Mouse (Mus musculus) regulatory T cell (primary cell): ENCODE data around the gene Zmynd8.

Experiments used
- in situ Hi-C: fragments of 300-600 bp; cut with MboI, MseI; formaldehyde crosslinking; loops from one replicate; pipeline ENCODE4 v1.15.1; 2025; ENCODE audit warnings: high pct_unique_total_duplicates

Zmynd8 gene

DNA sequence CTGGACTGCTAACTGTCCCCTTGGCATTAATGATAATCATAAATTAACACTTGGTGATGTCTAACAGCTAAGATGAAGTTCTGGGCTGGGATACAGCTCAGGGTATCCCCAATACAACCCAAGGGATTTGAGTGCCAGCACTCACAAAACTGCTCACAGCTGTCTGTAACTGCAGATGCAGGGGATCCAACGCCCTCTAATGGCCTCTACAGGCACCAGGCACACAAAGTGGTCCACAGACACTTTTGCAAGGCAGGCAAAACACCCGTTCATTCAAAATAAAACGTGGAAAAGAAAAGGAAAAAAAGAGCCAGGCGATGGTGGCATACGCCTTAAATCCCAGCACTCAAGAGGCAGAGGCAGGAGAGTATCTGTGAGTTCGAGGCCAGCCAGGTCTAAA, 658 bp upstream of the Zmynd8 start:
- in situ Hi-C loops = no loop called here

DNA sequence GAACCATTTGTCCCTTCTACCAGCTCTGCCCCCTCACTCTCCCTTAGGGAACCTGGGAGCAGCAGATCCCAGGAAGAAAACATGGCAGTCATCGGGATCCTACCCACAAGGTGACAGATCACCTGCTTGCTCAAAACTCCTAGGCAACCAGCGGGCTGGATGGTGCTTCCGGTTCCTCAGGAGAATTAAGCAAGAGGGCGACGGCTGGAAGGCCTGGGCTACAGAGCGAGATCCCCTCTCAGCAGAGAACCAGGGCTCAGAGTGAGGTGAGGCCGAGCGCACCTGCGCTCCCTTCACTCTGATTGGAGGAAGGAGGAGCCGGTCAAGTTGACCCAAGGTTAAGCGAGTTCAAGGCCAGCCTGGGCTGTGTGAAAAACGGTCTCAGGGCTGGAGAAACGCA, 2.6 kb downstream of the Zmynd8 start:
- in situ Hi-C loops = no loop called here

GRCm38 (mm10) chr2:165895687-165896086, 3.1 kb downstream of the Zmynd8 start:
- in situ Hi-C loops = no loop called here

GRCm38 (mm10) chr2:165894533-165894932, 4.3 kb downstream of the Zmynd8 start:
- in situ Hi-C loops = no loop called here

DNA sequence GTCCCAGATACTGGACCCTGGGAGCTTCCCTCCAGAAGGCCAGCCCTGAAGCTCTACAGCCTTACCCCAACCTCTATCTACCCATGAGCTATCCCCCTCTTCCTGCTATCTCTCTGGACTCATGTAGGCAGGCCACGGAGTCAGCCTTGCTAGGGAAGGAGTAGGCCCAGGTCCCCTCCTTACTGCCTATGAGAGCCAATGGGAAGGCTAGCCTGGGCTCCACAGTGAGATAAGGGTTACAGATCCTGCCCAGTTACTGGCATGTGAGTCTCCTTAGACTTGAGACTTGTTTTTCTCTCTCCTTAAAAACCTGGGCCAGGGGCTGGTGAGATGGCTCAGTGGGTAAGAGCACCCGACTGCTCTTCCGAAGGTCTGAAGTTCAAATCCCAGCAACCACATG, 5.6 kb downstream of the Zmynd8 start:
- in situ Hi-C loops = no loop called here

DNA sequence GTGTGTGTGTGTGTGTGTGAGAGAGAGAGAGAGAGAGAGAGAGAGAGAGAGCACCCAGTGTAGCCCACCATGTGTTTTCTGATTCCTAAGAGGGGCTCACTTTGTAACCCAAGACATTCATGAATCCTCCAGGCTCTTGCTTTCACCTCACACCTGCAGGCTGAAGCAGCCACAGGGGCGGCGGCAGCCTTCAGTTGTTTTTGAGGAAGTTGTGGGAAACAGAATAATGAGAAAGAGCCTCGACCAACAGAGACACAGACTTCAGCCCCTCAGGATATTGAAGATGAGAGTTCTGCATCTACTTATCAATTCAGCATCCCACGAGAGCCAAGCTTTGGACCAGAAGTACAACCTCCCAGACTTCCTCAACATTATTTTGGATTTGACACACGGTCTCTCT, 6.2 kb downstream of the Zmynd8 start:
- in situ Hi-C loops = no loop called here

DNA sequence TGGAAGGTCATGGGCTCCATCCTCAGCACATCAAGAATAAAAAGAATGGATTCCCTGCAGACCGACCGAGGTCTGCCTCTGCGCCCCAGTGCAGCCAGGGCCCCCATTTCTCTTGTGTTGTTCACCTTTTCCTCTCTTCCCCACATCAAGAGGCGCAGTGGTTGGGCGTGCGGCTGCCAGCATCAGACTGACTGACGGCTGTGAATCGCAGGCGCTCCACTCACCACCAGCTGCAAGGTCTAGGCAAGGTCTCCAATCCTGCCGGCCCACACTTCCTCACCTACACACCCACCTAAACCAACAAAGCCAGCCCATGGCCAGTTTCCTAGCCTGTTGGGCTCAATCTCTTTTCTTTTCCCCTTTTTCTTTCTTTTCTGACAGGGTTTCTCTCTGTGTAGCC, 8.4 kb downstream of the Zmynd8 start:
- in situ Hi-C loops = no loop called here

DNA sequence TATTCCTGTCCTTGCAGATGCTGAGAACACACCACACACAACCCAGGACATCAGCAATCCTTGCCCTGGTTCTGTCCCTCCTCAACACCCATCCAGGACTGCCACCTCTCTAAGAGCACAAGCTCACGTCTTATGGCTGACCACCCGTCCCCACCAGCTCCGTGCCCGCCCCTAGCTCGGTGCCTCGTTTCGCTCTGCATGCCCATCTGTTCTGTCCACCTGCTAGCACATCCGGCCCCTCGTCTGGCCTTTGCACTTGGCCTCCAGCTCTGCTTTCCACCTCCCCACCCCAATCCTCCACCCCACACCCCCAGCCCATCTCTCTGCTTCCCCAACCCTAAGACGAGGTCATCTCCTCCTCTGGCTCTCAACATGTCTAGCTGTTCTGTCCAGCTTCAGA, 8.9 kb downstream of the Zmynd8 start:
- in situ Hi-C loops = no loop called here

DNA sequence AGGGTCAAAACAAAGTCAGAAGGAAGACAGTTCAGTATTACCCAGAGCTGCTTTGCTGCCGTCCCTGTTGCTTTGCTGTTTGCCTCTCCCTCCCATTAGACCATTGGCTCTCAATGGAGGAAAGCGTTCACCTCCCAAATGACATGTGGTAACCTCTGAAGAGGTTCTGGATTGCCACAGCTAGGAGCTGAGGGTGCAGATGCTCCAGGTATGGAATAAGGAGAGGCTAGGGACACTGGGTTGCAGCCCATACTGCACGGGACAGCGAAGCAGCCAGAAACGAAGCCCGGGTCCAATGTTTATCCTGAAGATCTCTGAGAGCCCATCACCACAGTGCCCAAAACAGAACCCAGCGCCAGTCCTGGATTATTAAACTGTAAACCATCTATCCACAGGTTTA, 9.6 kb downstream of the Zmynd8 start:
- in situ Hi-C loops = no loop called here

DNA sequence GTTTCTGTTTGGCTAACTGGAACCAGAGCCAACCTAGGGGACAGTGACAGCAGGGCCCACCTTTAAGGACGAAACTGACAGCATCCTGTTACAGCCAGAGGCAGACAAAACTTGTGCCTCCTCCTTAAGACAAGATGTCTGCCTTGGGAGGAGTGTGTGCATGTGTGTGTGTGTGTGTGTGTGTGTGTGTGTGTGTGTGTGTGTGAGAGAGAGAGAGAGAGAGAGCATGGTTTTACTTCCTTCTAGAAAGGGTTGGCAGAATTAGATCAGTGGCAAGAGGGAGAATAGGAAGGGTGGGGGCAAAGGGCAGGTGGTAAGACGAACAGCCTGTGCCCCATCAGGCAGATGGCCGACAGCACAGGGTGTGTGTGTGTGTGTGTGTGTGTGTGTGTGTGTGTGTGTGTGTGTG, 10.0 kb downstream of the Zmynd8 start:
- in situ Hi-C loops = no loop called here

GRCm38 (mm10) chr2:165888396-165888795, 10.4 kb downstream of the Zmynd8 start:
- in situ Hi-C loops = no loop called here

GRCm38 (mm10) chr2:165886857-165887628, 11.8 kb downstream of the Zmynd8 start:
- in situ Hi-C loops = no loop called here

- in situ Hi-C loops = no loop called here
Observed at GRCm38 (mm10) chr2:165886482-165886856, 12.3 kb downstream of the Zmynd8 start.

- in situ Hi-C loops = no loop called here
Observed at GRCm38 (mm10) chr2:165885951-165886320, 12.9 kb downstream of the Zmynd8 start.

GRCm38 (mm10) chr2:165885225-165885950, 13.4 kb downstream of the Zmynd8 start:
- in situ Hi-C loops = no loop called here

DNA sequence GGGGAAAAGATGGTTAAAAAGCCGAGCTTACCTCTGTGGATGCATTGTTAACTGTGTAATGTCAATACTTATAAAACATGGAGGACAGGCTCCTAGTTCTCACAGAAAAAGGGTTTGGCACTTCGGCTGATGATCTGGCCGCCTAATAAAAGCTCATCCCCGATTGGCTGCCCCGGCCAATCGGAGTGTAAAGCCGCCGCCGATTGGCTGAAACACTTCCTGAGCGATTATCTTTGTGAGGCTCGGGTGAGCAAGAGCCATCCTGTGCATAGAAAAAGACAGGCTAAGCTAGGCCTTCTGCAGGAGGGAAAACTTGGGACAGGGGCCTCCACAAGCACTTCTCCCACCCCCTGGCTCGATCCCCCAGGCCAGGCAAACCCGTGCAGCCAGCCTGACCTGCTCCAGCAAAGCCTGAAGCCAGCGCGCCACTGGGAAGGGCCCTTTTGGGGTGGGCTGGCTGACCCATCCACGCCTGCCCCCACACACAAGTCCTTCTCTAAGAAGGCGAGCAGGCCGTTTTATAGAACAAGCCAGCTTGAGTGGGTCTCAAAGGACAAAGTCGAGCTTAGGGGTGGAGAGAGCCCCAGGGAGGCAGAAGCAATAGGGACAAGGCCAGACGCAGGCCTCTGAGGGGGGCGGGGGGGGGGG, 14.1 kb downstream of the Zmynd8 start:
- in situ Hi-C loops = no loop called here

DNA sequence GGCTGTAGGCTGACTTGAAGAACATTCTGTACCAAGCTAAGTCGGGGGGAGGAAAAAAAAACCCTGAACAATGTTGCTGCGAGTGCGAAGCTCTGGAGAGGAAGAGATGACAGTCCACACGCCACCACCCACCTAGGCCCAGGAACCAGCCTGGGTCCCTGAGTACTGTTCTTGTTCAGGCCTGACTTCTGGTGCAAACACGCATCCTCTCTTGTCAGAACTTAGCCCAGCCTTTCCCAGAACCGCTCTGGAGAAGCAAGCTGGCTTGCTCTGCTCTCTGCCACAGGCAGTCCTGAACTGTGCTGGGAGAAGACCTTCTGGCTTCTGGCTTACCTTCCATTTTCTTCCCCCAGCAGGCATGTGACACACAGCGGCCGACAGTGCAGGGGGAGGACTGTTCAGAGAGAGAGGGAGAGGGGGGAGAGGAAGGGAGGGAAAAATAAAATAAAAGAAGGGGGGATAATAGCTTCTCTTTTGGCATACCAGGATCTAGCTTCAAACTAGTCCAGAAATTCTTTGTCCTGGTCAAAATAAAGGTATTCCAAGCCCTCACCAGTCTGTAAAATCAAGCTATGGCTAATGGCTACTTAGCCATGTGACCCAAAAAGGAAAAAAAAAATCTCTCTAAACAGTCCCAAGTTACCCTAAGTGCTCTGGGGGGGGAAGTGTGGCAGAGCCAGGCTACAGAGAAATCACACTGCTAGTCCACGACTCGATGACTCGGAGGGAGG, 14.8 kb downstream of the Zmynd8 start:
- in situ Hi-C loops = no loop called here

DNA sequence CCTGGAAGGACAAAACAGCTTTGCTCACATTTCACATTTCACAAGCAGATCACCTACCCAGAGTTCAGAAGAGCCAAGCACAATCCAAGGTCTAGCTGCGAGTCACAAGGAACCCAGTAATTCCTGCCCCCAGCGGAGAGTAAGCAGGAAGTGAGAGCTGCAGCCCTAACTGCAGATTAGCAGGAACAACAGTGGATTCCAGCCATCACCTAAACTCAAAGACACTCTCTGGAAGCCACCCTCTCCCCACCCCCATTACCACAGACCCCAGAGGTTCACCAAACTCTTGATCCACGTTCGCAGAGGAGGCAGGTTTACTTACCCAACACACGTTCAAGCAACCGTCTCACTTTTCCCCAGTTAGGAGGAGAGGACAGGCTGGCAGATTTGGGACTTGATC, 15.8 kb downstream of the Zmynd8 start:
- in situ Hi-C loops = no loop called here

- in situ Hi-C loops = no loop called here
Observed at GRCm38 (mm10) chr2:165881585-165882431, 17.0 kb downstream of the Zmynd8 start.

- in situ Hi-C loops = no loop called here
Observed at GRCm38 (mm10) chr2:165881220-165881584, 17.6 kb downstream of the Zmynd8 start.

DNA sequence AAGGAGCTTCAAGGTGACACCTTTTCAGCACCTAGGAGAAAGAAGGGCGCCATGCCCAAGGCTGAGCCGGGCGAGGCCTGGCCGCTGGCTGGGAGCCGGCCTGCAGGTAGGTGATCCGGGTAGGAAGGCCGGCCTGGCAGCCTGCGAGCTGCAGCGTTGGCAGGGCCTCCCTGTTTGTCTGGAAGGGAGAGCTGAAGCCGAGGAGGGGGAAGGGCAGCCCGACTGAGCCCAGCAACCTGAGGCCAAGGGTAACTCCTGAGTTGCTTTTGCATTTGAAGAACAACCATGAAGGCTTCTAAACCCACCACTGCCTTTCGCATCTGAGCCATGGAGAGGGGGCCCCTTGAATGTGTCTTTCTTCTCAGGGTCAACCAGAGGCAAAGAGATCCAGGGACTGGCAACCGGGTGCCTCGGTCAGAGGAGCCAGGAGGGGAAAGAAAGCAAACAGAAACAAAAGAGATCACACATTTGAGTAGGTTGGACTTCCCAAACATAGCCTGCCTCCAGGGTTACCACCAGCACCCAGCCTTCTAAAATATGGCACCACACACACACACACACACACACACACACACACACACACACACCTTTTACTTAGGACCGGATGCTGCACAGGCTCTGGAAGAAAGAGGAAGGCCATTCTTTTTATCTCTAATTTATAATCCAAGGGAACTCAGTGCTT, 18.2 kb downstream of the Zmynd8 start:
- in situ Hi-C loops = no loop called here
